Mouse (Mus musculus): ENCODE measurements around the gene Gm20388. TPM values are rescaled to one million over a fixed set of nuclear protein-coding genes. Genes with fewer than 3 reads are reported as not detected.

The Gm20388 gene
- polyA plus RNA-seq, 1 experiment from 2014 or later: 3.6 TPM

DNA sequence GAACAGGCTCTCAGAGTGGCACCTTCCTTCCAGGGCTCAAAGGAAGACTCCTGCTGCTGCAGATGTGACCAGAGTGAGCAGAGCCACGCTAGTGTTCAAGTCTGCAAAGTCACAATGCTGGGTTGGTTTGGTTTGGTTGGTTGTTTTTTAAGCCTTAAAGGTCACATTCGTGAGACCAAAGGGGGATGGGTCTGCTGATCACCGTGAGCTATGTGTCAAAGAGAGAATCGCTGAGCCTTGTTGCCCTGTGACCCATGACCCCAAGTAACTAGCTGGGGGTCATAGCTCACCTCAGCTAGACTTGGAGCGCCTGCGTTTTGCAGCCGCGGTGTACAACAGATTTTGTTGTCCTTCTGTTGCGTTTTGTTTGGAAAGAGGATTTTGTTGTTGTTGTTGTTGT is 1460.6 kb downstream of the Gm20388 start:
- Histone ChIP-seq H3K36me3 (replicated peaks) (no peaks in the 10 kb centered on the region), H3K4me1 (peaks cover 82% of the 10 kb centered on the region), H3K27me3 (replicated peaks; ENCODE audit: low read depth, poor library complexity, severe bottlenecking) (peaks cover 53% of the 10 kb centered on the region), H3K27ac (replicated peaks) (no peak overlapping the region; the same call in 1 of the 2 replicates), H3K4me3 (no peak overlapping the region), H3K9me3 (no peaks in the 10 kb centered on the region)
- 23% methylated on average over 9 of the region's 9 CpGs for WGBS
- DNase-seq (ENCODE audit: low spot score): no peak

DNA sequence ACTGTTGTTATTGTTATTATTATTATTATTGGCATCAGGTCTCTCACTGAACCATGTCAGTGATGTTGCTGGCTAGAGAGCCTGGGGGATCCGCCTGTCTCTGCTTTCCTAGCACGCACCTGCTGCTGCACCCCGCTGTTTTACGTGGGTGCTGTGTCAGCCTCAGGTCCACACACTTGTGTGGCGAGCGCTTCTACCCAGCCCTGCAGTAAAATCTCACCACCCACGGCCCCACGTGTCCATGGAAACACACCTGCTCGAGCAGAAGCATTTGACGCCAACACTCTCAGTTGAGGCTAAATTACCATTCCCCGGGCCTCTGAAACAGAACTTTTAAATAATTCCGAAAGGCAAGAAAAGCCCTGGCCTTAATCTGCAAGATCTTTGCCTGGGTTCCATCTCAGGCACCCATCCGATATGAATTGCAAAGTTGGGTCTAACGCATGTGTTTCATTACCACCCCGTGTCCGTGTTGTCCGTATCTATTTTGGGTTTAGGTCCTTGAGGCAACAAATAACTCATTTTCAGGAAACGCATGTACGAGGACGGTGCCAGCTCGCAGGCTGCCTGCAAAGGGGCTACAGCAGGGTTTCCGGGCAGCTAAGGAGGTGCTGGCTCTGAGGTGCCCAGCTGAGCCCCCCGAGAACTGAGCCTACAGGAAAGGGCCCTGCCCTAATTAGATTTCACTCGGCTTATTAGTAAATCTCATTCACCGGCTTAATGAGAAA is 1461.4 kb downstream of the Gm20388 start:
- Histone ChIP-seq H3K4me3 (no peak overlapping the region), H3K36me3 (replicated peaks) (no peaks in the 10 kb centered on the region), H3K27me3 (replicated peaks; ENCODE audit: low read depth, poor library complexity, severe bottlenecking) (peaks cover 49% of the 10 kb centered on the region), H3K9me3 (no peaks in the 10 kb centered on the region), H3K27ac (replicated peaks) (no peak overlapping the region; the same call in 1 of the 2 replicates), H3K4me1 (peaks cover 90% of the 10 kb centered on the region)
- no peak for DNase-seq (ENCODE audit: low spot score)
- WGBS: 67% methylated on average over 25 of the region's 25 CpGs

DNA sequence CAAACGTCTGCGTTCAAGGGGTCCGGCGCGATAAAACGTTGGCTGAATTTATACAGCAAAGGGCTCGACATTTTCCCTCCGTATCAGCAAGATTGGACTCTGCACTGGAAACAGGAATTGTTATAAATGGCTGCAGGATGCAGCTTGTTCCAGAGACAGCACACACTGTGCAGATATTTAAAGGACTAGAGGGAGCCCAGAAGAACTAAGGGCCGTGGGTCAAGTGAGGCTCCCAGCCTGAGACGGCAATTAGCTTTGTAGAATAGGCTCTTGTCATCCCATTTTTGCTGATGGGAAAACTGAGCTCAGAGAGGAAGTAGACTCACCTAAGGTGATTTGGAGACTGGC is 1462.0 kb downstream of the Gm20388 start:
- Histone ChIP-seq H3K4me1 (peaks cover 95% of the 10 kb centered on the region), H3K4me3 (no peak overlapping the region), H3K27ac (replicated peaks) (peak overlapping the region; percentile 2; the same call in 1 of the 2 replicates), H3K36me3 (replicated peaks) (no peaks in the 10 kb centered on the region), H3K9me3 (no peaks in the 10 kb centered on the region), H3K27me3 (replicated peaks; ENCODE audit: low read depth, poor library complexity, severe bottlenecking) (peaks cover 43% of the 10 kb centered on the region)
- no peak for DNase-seq (ENCODE audit: low spot score)
- WGBS: 54% methylated on average over 10 of the region's 10 CpGs

DNA sequence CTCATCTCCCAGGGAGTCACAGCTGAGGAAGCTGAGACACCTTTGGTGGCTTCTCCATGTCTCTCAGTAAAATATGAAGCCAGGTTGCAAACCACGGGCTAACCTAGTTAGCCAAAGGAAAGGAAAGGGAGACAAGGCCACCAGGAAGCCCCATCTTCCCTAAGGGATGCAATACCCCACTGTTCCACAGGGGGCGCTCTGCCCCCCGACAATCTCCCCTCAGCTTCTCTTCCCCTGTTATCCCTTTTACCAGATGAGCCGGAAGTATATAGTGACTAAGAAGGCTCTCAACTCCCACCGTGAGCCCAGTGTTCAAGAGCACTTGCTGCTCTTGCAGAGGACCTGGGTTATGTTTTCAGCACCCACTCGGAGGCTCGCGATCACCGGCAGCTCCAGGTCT is 1463.6 kb downstream of the Gm20388 start:
- WGBS: 27% methylated on average over 9 of the region's 9 CpGs
- no peak overlapping the region for H3K4me3 ChIP-seq
- no peaks in the 10 kb centered on the region for H3K36me3 ChIP-seq (replicated peaks)
- H3K4me1 ChIP-seq: peaks cover 95% of the 10 kb centered on the region
- peaks cover 30% of the 10 kb centered on the region for H3K27me3 ChIP-seq (replicated peaks; ENCODE audit: low read depth, poor library complexity, severe bottlenecking)
- no peak for DNase-seq (ENCODE audit: low spot score)
- no peaks in the 10 kb centered on the region for H3K9me3 ChIP-seq
- peak overlapping the region; percentile 63 for H3K27ac ChIP-seq (replicated peaks)

DNA sequence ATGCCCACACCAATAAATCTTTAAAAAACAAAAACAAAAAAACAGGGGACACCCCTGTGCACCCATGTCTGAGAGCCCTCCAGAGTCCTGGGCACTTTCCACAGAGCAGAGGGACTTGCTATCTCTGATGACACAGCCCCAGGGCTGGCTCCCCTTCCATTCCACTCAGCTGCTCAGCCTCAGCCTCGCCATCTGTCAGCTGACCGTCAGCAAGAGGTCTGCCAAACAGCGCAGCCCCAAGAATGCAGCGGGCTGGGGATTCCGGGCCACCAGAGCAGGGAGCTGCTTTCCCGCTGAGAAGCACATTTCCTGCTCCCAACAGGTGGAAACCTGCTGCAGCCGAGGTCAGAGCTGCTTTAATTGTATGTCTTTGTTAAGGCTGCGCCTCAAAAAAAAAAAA is 1464.1 kb downstream of the Gm20388 start:
- Histone ChIP-seq H3K4me3 (no peak overlapping the region), H3K9me3 (no peaks in the 10 kb centered on the region), H3K27me3 (replicated peaks; ENCODE audit: low read depth, poor library complexity, severe bottlenecking) (peaks cover 30% of the 10 kb centered on the region), H3K36me3 (replicated peaks) (no peaks in the 10 kb centered on the region), H3K27ac (replicated peaks) (peak overlapping the region; percentile 63), H3K4me1 (peaks cover 95% of the 10 kb centered on the region)
- DNase-seq (ENCODE audit: low spot score): peak; percentile 76
- 5% methylated on average over 8 of the region's 8 CpGs for WGBS

DNA sequence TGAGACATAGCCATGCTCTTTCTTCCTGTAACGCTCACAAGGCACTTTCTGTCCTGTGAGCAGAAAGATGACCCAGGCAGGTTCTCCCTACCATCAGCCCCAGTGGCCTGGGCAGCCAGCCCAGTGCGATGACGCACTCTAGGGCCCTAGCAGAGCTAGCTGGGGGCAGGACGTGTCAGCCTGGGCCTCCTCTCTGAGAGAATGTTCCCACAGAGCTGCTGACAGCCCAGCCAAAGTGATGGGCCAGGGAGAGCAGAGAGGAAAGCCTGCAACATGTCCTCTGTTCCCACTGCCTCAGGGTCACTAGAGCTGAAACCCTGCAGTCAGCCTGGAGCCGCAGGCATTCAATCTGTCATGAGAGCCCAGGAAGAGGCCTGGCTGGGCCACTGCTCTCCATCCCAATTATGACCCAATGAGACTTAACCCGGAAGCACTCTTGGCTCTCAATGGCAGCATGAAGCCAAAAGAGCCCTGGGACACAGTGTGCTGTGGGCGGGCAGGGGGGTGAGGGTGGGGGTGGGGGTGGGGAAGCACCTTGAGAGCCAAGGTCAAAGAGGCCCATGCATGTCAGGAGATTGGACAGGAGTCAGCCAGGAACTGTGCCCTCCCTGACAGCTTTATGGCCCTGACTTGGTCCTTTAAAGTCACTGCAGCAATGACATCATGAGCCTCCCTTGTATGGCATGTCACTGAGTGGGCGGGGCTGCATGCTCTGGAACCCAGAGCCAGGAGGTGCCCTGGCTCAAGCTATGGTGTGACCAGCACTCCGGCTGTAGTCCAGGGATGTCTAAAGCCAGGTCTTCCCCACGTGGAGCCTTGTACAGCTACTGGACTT is 1465.7 kb downstream of the Gm20388 start:
- peaks cover 33% of the 10 kb centered on the region for H3K27me3 ChIP-seq (replicated peaks; ENCODE audit: low read depth, poor library complexity, severe bottlenecking)
- 66% methylated on average over 10 of the region's 10 CpGs for WGBS
- peaks cover 92% of the 10 kb centered on the region for H3K4me1 ChIP-seq

DNA sequence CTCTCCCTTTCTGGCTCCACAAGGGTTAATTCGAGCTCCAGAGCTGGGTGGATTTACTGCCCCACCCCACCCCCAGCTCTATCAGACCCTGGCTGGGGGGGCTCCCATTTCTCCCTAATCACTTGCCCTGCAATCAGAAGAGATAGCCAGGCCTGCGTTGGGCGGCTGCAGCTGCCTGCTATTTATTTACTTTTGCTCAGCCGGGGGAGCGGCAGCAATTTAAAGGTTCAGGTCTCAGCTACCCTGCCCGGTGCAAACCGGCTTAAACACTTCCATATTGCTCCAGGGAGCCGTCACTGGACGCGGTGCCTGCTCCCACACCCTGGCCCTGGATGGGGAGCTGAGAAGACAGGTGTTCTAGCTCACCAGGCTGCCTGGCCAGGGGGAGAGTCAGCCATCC is 1467.0 kb downstream of the Gm20388 start:
- peak; percentile 90 for DNase-seq (ENCODE audit: low spot score)
- H3K4me1 ChIP-seq: peaks cover 92% of the 10 kb centered on the region
- H3K27ac ChIP-seq (replicated peaks): peak overlapping the region; percentile 82
- no peaks in the 10 kb centered on the region for H3K9me3 ChIP-seq
- peaks cover 39% of the 10 kb centered on the region for H3K27me3 ChIP-seq (replicated peaks; ENCODE audit: low read depth, poor library complexity, severe bottlenecking)
- WGBS: 2% methylated on average over 10 of the region's 10 CpGs
- peak overlapping the region; percentile 31; the same call in 1 of the 2 replicates for H3K4me3 ChIP-seq
- no peaks in the 10 kb centered on the region for H3K36me3 ChIP-seq (replicated peaks)

More for the DNA sequence above, 1465.7 kb downstream of the Gm20388 start:
- Histone ChIP-seq H3K27ac (replicated peaks) (peak overlapping the region; percentile 82), H3K4me3 (no peak overlapping the region), H3K36me3 (replicated peaks) (no peaks in the 10 kb centered on the region), H3K9me3 (no peaks in the 10 kb centered on the region)
- DNase-seq (ENCODE audit: low spot score): no peak

DNA sequence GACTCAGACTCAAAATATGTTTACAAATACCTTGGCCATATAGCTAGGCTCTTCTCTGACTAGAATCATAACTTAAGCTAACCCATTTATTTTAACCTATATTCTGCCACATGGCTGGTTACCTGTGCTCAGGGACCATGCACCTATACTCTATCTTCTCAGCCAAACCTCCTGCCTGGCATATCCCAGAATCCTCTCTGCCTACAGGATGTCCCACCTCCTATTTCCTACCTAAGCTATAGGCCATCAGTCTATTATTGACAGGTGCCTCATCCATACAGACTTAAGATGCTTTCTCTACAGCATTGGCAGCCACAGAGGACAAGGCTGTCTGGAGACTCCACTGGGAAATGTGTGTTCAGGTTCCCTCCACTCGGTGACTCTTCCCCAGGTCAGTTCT is 1468.7 kb downstream of the Gm20388 start:
- H3K9me3 ChIP-seq: no peaks in the 10 kb centered on the region
- peaks cover 52% of the 10 kb centered on the region for H3K27me3 ChIP-seq (replicated peaks; ENCODE audit: low read depth, poor library complexity, severe bottlenecking)
- H3K27ac ChIP-seq (replicated peaks): no peak overlapping the region
- peaks cover 89% of the 10 kb centered on the region for H3K4me1 ChIP-seq
- H3K4me3 ChIP-seq: no peak overlapping the region
- DNase-seq (ENCODE audit: low spot score): no peak
- no peaks in the 10 kb centered on the region for H3K36me3 ChIP-seq (replicated peaks)
- WGBS: 94% methylated on average over 1 of the region's 1 CpGs

DNA sequence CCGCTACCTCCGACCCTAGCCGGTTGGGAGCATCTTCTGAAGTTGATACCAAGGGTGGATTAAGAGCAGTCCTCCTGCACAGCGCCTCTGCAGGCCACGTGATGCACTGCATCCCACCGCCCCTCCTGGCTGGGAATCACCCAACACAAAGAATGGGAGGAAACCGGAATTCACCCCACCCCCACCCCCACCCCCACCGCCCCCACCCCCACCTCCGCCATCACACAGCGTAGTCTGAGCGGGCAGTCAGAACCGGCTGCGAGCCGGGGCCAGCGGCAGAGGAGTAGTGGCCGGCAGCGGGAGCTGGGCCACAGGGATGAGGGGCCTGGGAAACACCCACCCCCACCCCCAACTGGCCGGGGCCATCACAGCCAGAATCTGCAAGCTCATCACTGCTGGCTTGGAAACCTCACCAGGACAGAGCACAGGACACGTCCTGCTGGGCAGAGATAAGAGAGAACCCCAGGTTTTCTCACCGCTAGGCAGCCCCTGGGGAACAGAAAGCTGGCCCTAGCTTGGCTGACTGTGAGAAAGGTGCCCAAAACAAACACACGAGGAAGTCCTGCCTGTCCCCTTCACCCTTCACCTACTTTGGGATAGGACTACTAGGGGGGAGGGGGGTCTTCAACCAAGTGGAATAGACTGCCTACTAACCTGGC is 1472.1 kb downstream of the Gm20388 start:
- H3K4me1 ChIP-seq: peaks cover 64% of the 10 kb centered on the region
- peak overlapping the region; percentile 93 for H3K27ac ChIP-seq (replicated peaks)
- peak overlapping the region; percentile 55 for H3K4me3 ChIP-seq
- H3K9me3 ChIP-seq: no peaks in the 10 kb centered on the region
- WGBS: under 1% methylated on average over 20 of the region's 21 CpGs
- DNase-seq (ENCODE audit: low spot score): peak; percentile 94
- peaks cover 49% of the 10 kb centered on the region for H3K27me3 ChIP-seq (replicated peaks; ENCODE audit: low read depth, poor library complexity, severe bottlenecking)
- H3K36me3 ChIP-seq (replicated peaks): no peaks in the 10 kb centered on the region

DNA sequence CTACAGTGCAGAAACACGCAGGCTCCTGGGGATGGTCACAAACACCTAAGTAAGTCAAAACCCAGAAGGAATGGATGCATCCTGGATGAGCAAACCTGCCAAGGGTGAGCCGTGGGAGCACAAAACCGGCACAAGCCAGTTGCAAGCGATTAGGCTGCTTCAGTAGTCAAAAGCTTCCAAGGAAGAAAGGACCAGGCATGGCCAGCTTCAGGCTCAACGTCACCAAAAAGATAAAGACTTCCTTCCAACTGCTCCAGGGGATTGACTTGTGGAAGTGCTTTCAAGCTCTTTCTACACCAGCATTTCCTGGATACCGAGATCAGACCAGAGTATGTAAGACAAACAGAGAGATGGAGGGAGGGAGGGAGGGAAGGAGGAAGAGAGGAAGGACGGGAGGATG is 1474.9 kb downstream of the Gm20388 start:
- H3K9me3 ChIP-seq: no peaks in the 10 kb centered on the region
- no peaks in the 10 kb centered on the region for H3K36me3 ChIP-seq (replicated peaks)
- H3K4me1 ChIP-seq: peaks cover 49% of the 10 kb centered on the region
- H3K27me3 ChIP-seq (replicated peaks; ENCODE audit: low read depth, poor library complexity, severe bottlenecking): peaks cover 63% of the 10 kb centered on the region
- no peak overlapping the region for H3K4me3 ChIP-seq
- H3K27ac ChIP-seq (replicated peaks): no peak overlapping the region
- 51% methylated on average over 7 of the region's 7 CpGs for WGBS
- no peak for DNase-seq (ENCODE audit: low spot score)

DNA sequence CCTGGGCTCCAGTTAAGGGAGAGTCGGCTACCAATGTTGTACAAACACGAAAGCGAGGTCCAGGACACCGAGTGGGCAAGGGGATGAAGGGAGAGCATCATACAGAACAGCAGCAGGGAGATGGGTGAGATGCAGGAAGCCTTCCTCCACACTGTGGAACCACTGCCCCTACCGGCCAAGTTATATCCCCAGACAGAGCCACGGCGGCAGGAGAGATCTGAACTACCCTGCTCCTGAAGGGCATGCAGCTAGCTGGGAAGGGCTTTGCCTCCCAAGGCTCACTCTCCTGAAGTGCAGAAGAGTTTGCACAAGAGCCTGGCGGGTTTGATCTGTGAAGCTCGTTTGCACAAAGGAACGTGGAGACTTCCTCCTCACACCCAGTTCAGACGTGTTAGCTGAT is 1480.0 kb downstream of the Gm20388 start:
- DNase-seq (ENCODE audit: low spot score): peak; percentile 76
- peaks cover 61% of the 10 kb centered on the region for H3K4me1 ChIP-seq
- H3K27me3 ChIP-seq (replicated peaks; ENCODE audit: low read depth, poor library complexity, severe bottlenecking): peaks cover 78% of the 10 kb centered on the region
- peak overlapping the region; percentile 70 for H3K27ac ChIP-seq (replicated peaks)
- 0 out of 2 replicates have a peak overlapping the region, but pooled peaks have one; percentile 6 for H3K4me3 ChIP-seq
- WGBS: 15% methylated on average over 11 of the region's 11 CpGs
- H3K36me3 ChIP-seq (replicated peaks): no peaks in the 10 kb centered on the region
- H3K9me3 ChIP-seq: no peaks in the 10 kb centered on the region

DNA sequence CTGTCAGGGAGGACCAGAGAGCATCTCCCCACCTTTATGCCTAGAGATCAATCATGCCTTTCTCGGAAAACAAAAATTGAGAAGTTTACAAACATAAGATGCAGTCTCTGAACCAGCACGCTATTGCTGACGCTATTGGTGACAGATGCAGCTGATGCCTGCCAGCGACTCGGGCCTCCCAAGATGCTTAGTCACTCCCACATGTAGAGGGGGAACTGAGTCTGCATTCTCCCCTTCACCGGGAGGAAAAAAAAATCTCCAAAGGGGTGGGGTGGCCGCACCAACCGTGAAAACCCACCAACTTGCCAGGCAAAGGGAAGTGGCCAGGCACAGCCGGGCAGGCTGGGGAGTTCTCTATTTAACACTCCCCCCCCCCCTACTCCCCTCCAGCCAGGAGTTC is 1480.6 kb downstream of the Gm20388 start:
- no peak for DNase-seq (ENCODE audit: low spot score)
- Histone ChIP-seq H3K9me3 (no peaks in the 10 kb centered on the region), H3K27me3 (replicated peaks; ENCODE audit: low read depth, poor library complexity, severe bottlenecking) (peaks cover 83% of the 10 kb centered on the region), H3K36me3 (replicated peaks) (no peaks in the 10 kb centered on the region), H3K4me3 (no peak overlapping the region), H3K4me1 (peaks cover 63% of the 10 kb centered on the region), H3K27ac (replicated peaks) (peak overlapping the region; percentile 70)
- 5% methylated on average over 9 of the region's 9 CpGs for WGBS

All from embryonic facial prominence, embryonic 10.5 days (tissue).